Mouse (Mus musculus) liver, embryonic 14.5 days (tissue): Measurements from ENCODE around the gene Fgd2. TPM values are rescaled to one million over a fixed set of nuclear protein-coding genes. Genes with fewer than 3 reads are reported as not detected.

Experiments used
- ATAC-seq: fragments of 200-750 bp; cut with Nextera tagmentation; 2 replicates; pipeline ENCODE4 v1.8.0; 2017; ENCODE audit warnings: moderate number of reproducible peaks, mild to moderate bottlenecking, moderate library complexity; ENCODE audit not compliant: insufficient read depth
- DNase-seq, 3 experiments: peaks; one replicate each; pipeline ENCODE4 v3.0.0-alpha.2; 2012 to 2013; ENCODE audit warnings: low read depth in 3 of 3, low spot score in 3 of 3
- H3K27ac ChIP-seq: fragments of 300-500 bp; sonication (generic); 2 replicates; pipeline ENCODE4 v1.5.1; 2014; ENCODE audit warnings: moderate library complexity, mild to moderate bottlenecking, control low read depth, inconsistent platforms
- H3K27me3 ChIP-seq: fragments of 300-500 bp; sonication (generic); 2 replicates; pipeline ENCODE4 v1.6.1; 2014; ENCODE audit warnings: mild to moderate bottlenecking, low read length, moderate library complexity; ENCODE audit not compliant: control insufficient read depth, insufficient read depth
- H3K36me3 ChIP-seq: fragments of 300-500 bp; sonication (generic); replicated peaks from 2 replicates; pipeline ENCODE4 v1.6.1; 2014; ENCODE audit warnings: low read depth; ENCODE audit not compliant: control insufficient read depth, insufficient read depth
- H3K4me1 ChIP-seq, 2 experiments: fragments of 200-500 bp in 1 of 2; fragments of 300-500 bp in 1 of 2; sonication (generic) in 1 of 2; replicated peaks; 2 replicates each; pipeline ENCODE4 v1.6.1; 2012 to 2014; ENCODE audit warnings: antibody characterized with exemption in 1 of 2, inconsistent platforms in 1 of 2, low read length in 1 of 2; ENCODE audit not compliant: control insufficient read depth in 2 of 2, insufficient read depth in 2 of 2
- H3K4me2 ChIP-seq: fragments of 300-500 bp; sonication (generic); 2 replicates; pipeline ENCODE4 v1.6.1; 2014; ENCODE audit warnings: low read depth, mild to moderate bottlenecking, control low read depth, moderate library complexity
- H3K4me3 ChIP-seq, 2 experiments: fragments of 200-500 bp in 1 of 2; fragments of 300-500 bp in 1 of 2; sonication (generic) in 1 of 2; 2 replicates each; pipeline ENCODE4 v1.5.1; 2012 to 2014; ENCODE audit warnings: low read depth in 2 of 2, low read length in 2 of 2, mild to moderate bottlenecking in 2 of 2, control low read depth in 1 of 2, inconsistent platforms in 1 of 2, moderate library complexity in 1 of 2; ENCODE audit not compliant: insufficient read depth in 1 of 2
- H3K9ac ChIP-seq: fragments of 300-500 bp; sonication (generic); replicated peaks from 2 replicates; pipeline ENCODE4 v1.6.1; 2014; ENCODE audit warnings: mild to moderate bottlenecking, control low read depth, moderate library complexity
- H3K9me3 ChIP-seq: fragments of 300-500 bp; sonication (generic); 2 replicates; pipeline ENCODE4 v1.6.1; 2016; ENCODE audit warnings: low read length, mixed read lengths; ENCODE audit not compliant: control insufficient read depth
- CTCF ChIP-seq: IDR thresholded peaks from 2 replicates; pipeline ENCODE4 v1.5.1; 2016; ENCODE audit warnings: antibody characterized with exemption, low read depth, control low read depth
- EP300 ChIP-seq: IDR thresholded peaks from 2 replicates; pipeline ENCODE4 v1.6.1; 2016; ENCODE audit warnings: antibody characterized with exemption, low read depth
- WGBS: fragments of 180-500 bp; shearing (Covaris S2); extraction: QIAGEN DNeasy Blood & Tissue Kit; methylation state at CpG from one replicate; pipeline ENCODE4 v1.1.7; 2014; ENCODE audit not compliant: insufficient replicate concordance; 5-methylcytosine and 5-hydroxymethylcytosine counted together
- polyA plus RNA-seq, 2 experiments: library from polyadenylated mRNA; depleted of rRNA in 1 of 2; stranded (reverse) in 1 of 2; unstranded in 1 of 2; fragments of >200 nt; fragmentation: Nextera tagmentation in 1 of 2; extraction: Ambion mirVana in 1 of 2; gene quantifications; 2 replicates each; pipeline versions ENCODE4 v1.2.1 to v1.2.3; 2012 to 2014

Fgd2 gene
- polyA plus RNA-seq, 2 experiments: 3.8 to 8.5 TPM

DNA sequence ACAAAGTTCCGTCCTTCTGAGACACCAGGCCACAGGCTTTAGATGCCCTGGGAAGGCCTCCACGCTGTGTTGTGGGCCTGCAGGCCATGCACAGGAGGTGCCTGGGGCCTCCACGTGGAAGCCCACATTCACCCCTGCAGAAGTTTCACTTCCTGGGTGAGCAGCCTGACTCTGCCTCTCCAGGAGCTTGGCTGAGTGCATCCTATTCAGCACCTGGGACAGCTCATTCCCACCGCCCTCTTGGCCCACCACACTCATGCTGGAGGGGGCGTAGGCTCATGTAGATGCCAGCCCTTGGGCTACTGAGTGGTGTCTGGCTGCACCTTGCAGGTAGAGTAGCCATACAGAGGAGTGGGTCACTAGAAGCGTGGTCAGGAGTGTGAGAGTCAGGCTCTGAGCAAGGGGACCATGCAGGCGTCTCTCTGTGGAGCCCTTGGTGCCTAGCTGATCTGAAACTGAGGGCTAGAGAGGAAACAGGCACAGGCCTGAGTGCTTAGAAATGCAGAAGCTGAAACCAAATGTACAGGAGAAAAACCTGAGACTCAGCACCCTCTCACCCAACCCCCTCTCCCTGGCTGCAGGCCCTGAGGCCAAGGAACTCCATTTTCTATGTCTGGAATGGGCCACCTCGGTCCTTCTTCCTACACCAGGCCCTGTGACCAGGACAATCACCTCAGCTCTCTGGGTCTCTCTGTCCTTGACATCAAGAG lies 1.4 kb downstream of the Fgd2 start:
- H3K4me3 ChIP-seq: no peak overlapping the region; a peak in 1 of 4 replicates
- H3K27me3 ChIP-seq: no peaks in the 10 kb centered on the region
- H3K9ac ChIP-seq: no peak overlapping the region
- no peaks in the 10 kb centered on the region for H3K4me1 ChIP-seq
- ATAC-seq (no peak), DNase-seq (no peak)
- no peaks in the 10 kb centered on the region for H3K9me3 ChIP-seq
- H3K27ac ChIP-seq: no peak overlapping the region
- TF ChIP-seq EP300: no peak
- TF ChIP-seq CTCF: no peak
- no peak overlapping the region; the same call in 1 of the 2 replicates for H3K4me2 ChIP-seq
- H3K36me3 ChIP-seq: no peaks in the 10 kb centered on the region
- 34% methylated on average over 8 of the region's 8 CpGs for WGBS

DNA sequence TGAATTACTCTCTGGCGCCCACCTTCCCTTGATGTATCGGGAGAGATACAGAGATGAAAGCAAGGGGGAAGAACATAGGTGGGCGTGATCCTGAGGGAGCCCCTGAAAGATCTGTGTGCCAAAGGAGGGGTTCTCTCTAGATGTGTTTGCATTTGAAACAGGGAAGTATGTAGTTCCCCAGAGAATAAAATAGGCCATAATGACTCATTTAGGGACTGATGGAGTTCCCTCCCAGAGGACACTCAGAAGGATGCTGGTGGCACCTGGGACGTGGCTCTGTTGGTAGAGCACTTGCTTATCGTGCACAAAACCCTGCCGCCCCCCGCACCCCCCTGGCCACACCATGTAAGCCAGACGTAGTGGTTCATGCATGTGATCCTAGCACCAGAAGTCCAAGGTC lies 2.4 kb downstream of the Fgd2 start:
- H3K27ac ChIP-seq: no peak overlapping the region
- DNase-seq (no peak), ATAC-seq (no peak)
- no peak overlapping the region for H3K4me2 ChIP-seq
- H3K9me3 ChIP-seq: no peaks in the 10 kb centered on the region
- H3K4me3 ChIP-seq: no peak overlapping the region
- WGBS: 65% methylated on average over 8 of the region's 8 CpGs
- no peaks in the 10 kb centered on the region for H3K27me3 ChIP-seq
- no peaks in the 10 kb centered on the region for H3K4me1 ChIP-seq
- TF ChIP-seq CTCF (no peak), EP300 (no peak)
- H3K36me3 ChIP-seq: no peaks in the 10 kb centered on the region
- no peak overlapping the region for H3K9ac ChIP-seq

DNA sequence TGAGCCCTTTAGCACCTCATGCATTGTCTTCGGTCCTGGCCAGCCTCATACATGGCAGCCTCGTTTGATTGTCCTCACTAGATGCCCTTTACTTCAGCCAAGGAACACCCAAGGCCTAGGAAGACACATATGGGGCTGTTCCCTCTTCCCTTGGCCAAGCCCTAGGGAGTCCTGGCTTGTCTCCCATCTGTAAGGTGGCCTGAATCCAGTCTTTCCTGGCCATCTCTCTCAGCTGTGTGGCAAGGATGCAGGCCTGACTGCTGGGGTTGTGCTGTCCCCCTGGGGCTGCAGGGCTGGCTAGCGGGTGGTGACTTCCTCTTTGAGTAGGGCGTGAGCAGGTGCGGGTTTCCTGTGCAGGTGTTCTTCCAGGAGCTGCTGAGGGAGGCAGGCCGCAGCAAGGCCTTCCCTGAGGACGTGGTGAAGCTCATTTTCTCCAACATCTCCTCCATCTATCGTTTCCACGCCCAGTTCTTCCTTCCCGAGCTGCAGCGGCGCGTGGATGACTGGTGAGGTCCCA lies 4.4 kb downstream of the Fgd2 start:
- no peak for TF ChIP-seq CTCF
- TF ChIP-seq EP300: no peak
- WGBS: 65% methylated on average over 13 of the region's 13 CpGs
- Histone ChIP-seq H3K4me1 (no peaks in the 10 kb centered on the region), H3K4me3 (no peak overlapping the region), H3K36me3 (no peaks in the 10 kb centered on the region), H3K9ac (no peak overlapping the region), H3K27ac (no peak overlapping the region), H3K4me2 (no peak overlapping the region), H3K9me3 (no peaks in the 10 kb centered on the region), H3K27me3 (no peaks in the 10 kb centered on the region)
- ATAC-seq: no peak
- DNase-seq: no peak

DNA sequence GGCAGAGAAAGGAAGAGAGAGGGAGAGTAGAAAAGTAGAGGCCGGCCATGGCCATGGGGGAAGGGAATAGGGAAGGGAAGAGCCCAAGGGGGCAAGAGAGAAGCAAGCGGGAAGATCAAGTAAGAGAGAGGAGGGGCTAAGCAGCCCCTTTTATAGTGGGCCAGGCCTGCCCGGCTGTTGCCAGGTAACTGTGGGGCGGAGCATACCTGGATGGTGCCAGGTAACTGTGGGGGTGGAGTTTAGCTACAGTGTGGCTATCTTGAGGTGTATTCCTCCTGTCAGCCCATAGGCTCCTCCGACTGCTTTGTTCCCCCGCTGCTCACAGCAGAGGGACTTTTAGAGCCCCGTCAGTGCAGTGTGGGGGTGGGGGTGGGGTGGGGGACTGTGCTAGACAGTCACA lies 8.0 kb downstream of the Fgd2 start:
- TF ChIP-seq CTCF (no peak), EP300 (no peak)
- H3K4me3 ChIP-seq: no peak overlapping the region
- no peak overlapping the region for H3K4me2 ChIP-seq
- no peaks in the 10 kb centered on the region for H3K27me3 ChIP-seq
- WGBS: 53% methylated on average over 7 of the region's 7 CpGs
- H3K36me3 ChIP-seq: no peaks in the 10 kb centered on the region
- DNase-seq (no peak), ATAC-seq (no peak)
- no peaks in the 10 kb centered on the region for H3K9me3 ChIP-seq
- no peaks in the 10 kb centered on the region for H3K4me1 ChIP-seq
- no peak overlapping the region for H3K27ac ChIP-seq
- no peak overlapping the region for H3K9ac ChIP-seq

DNA sequence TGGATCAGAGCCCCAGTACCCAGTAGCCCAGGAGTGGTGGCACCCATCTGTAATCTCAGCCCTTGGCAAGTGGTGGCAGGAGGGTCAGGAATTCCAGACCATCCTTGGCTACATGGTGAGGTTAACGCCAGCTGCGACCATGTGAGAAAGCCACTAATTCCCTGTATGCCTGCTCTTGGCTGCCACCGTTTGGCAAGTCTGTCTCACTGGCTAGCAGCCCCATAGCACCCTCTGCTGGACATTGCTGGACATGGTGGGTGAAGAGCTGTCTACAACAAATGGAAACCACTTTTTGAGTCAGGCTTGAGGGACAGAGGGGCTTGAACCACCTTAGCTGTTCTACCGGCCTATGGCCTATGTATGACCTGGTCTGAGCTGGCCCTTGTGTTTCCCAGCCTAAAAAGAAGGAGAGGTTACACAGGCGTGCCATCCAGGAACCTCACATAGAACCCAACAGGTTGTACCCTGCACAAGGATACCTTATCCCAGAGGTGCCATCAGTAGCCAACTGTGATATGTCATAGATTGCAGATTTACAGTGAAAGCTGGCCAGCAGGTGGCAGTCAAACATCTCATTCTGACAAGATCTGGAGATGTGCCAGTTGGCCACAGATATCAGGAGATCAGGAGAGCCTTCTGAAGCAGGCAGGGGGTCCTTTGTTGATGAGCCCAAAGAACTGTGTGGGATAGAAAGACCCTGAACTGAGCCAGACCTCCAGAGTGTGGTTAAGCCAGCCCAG lies 10.4 kb downstream of the Fgd2 start:
- Histone ChIP-seq H3K9me3 (no peaks in the 10 kb centered on the region), H3K9ac (no peak overlapping the region), H3K27me3 (no peaks in the 10 kb centered on the region), H3K4me1 (no peaks in the 10 kb centered on the region), H3K27ac (no peak overlapping the region), H3K4me3 (no peak overlapping the region), H3K36me3 (no peaks in the 10 kb centered on the region), H3K4me2 (no peak overlapping the region)
- DNase-seq: peak; percentile 74 to 79 (median 76)
- ATAC-seq: peak; percentile 45; the same call in 1 of the 2 replicates
- 3% methylated on average over 5 of the region's 5 CpGs for WGBS
- no peak for TF ChIP-seq EP300
- peak; percentile 100 for TF ChIP-seq CTCF
